ENCODE assay signal across 1 mouse cellular context in the genomic region with DNA sequence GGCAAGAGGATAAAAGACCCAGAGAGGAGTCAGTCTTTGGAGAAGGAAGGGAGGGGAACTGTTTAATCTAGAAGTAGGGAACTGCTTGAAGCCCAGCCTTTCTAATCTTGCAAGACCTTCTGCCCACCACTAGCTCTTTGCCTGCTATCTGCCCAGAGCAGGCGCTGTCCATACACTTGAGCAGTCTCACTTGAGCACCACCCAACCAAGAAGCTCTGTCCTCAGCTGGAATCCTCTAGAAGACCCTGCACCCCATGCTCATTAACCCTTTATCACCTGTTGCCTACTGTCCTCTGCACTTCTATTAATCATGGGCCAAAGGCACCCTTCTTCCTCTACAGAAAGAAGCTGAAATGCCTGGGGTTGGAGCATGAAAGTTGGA.
TF ChIP-seq lines count a peak whose summit lies in the region.

No protein-coding gene starts in this region.

TF ChIP-seq in MEL, 35 proteins besides CTCF, POLR2A, EP300 and RAD21 (continued from another document):
- TF ChIP-seq MEF2A (IDR thresholded peaks at IDR 0.05; ENCODE audit: extremely low read depth, insufficient replicate concordance, low read depth, low read length, poor library complexity, severe bottlenecking): no peak
- TF ChIP-seq BHLHE40 (IDR thresholded peaks at IDR 0.05; ENCODE audit: borderline replicate concordance, low read depth, low read length): no peak
- peak; percentile 83 for TF ChIP-seq SIN3A (IDR thresholded peaks at IDR 0.05; ENCODE audit: low read length)
- TF ChIP-seq ZNF384 (IDR thresholded peaks at IDR 0.05; ENCODE audit: low read depth, low read length): no peak
- peak; percentile 53; the same call in 1 of the 2 replicates for TF ChIP-seq NRF1 (IDR thresholded peaks at IDR 0.05; ENCODE audit: insufficient read depth, low read depth, low read length, poor library complexity, severe bottlenecking)
- peak; percentile 85 for TF ChIP-seq RCOR1 (IDR thresholded peaks at IDR 0.05; ENCODE audit: low read depth, low read length)
- TF ChIP-seq ETS1 (IDR thresholded peaks at IDR 0.05; ENCODE audit: low read depth, low read length): peak; percentile 86
TF ChIP-seq in MEL: peak in this region for 16.
